Mouse (Mus musculus): ENCODE results near the gene Hs3st2. TPM values are rescaled to one million over a fixed set of nuclear protein-coding genes. Genes with fewer than 3 reads are reported as not detected.

Hs3st2 gene
- polyA plus RNA-seq, 1 experiment from 2014 or later, result 0.09 TPM

DNA sequence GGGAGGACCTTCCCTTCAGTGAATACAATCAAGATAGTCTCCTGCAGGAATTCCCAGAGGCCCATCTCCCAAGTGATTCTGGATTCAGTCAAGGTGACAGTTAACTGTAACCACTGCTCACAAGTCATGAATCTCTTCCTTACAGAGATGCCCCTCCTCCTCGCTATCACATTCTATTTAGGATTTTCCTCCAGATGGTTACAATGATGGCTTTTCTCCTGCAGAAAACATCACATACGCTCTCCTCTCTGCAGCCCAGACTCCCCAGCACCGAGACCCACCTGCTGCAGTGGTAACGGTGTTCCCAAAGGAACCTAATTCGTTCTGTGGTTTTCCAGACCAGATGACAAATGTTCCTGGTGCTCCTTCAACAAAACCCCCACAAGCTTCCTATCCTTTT is 49.5 kb downstream of the Hs3st2 start:
- Histone ChIP-seq H3K27me3 (ENCODE audit: control insufficient read depth, insufficient read depth, low read length) (no peaks in the 10 kb centered on the region), H3K27ac (ENCODE audit: low read depth, low read length) (no peak overlapping the region), H3K9ac (ENCODE audit: low read depth, low read length) (no peak overlapping the region), H3K4me1 (ENCODE audit: control insufficient read depth, insufficient read depth, low read length) (no peaks in the 10 kb centered on the region), H3K9me3 (replicated peaks; ENCODE audit: control insufficient read depth, low read length) (no peaks in the 10 kb centered on the region), H3K36me3 (ENCODE audit: control insufficient read depth, insufficient read depth, low read length) (no peaks in the 10 kb centered on the region), H3K4me2 (no peak overlapping the region), H3K4me3 (ENCODE audit: low read depth, low read length) (no peak overlapping the region)
- WGBS (ENCODE audit: insufficient replicate concordance), result 72% methylated on average over 5 of the region's 5 CpGs
- no peak for ATAC-seq (replicated peaks; ENCODE audit: insufficient number of reproducible peaks, low FRiP score, low TSS enrichment)

DNA sequence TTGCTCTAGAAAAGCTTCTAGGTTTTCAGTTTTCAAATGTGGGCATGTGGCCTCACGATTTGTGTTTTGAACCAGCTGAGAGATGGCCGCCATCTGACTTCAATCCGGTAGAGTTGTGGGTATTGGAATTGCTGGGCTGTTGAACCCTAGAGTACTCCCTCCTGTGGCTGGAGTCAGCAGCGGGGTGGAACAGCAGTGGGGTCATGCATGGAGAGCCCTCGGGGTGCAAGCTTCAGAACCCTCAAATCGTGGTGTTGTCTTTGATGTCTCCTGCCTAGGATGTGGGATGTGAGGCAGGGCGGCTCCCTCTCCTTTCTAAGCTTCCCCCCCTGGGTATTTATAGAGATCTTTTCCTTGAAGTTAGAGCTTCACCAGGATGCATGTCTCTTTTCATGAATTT is 52.7 kb downstream of the Hs3st2 start:
- H3K4me3 ChIP-seq (ENCODE audit: low read depth, low read length), result no peak overlapping the region
- no peaks in the 10 kb centered on the region for H3K9me3 ChIP-seq (replicated peaks; ENCODE audit: control insufficient read depth, low read length)
- no peak overlapping the region for H3K27ac ChIP-seq (ENCODE audit: low read depth, low read length)
- ATAC-seq (replicated peaks; ENCODE audit: insufficient number of reproducible peaks, low FRiP score, low TSS enrichment), result no peak
- no peak overlapping the region for H3K4me2 ChIP-seq
- 74% methylated on average over 7 of the region's 7 CpGs for WGBS (ENCODE audit: insufficient replicate concordance)
- no peaks in the 10 kb centered on the region for H3K4me1 ChIP-seq (ENCODE audit: control insufficient read depth, insufficient read depth, low read length)
- no peaks in the 10 kb centered on the region for H3K36me3 ChIP-seq (ENCODE audit: control insufficient read depth, insufficient read depth, low read length)
- no peaks in the 10 kb centered on the region for H3K27me3 ChIP-seq (ENCODE audit: control insufficient read depth, insufficient read depth, low read length)
- H3K9ac ChIP-seq (ENCODE audit: low read depth, low read length), result no peak overlapping the region

- Histone ChIP-seq H3K4me2 (no peak overlapping the region), H3K9me3 (replicated peaks; ENCODE audit: control insufficient read depth, low read length) (no peaks in the 10 kb centered on the region), H3K4me3 (ENCODE audit: low read depth, low read length) (no peak overlapping the region), H3K27me3 (ENCODE audit: control insufficient read depth, insufficient read depth, low read length) (no peaks in the 10 kb centered on the region), H3K9ac (ENCODE audit: low read depth, low read length) (no peak overlapping the region), H3K27ac (ENCODE audit: low read depth, low read length) (no peak overlapping the region), H3K36me3 (ENCODE audit: control insufficient read depth, insufficient read depth, low read length) (no peaks in the 10 kb centered on the region), H3K4me1 (ENCODE audit: control insufficient read depth, insufficient read depth, low read length) (no peaks in the 10 kb centered on the region)
- no peak for ATAC-seq (replicated peaks; ENCODE audit: insufficient number of reproducible peaks, low FRiP score, low TSS enrichment)
- 75% methylated on average over 4 of the region's 4 CpGs for WGBS (ENCODE audit: insufficient replicate concordance)
Measured at GRCm38 (mm10) chr7:121446281-121446680, 54.6 kb downstream of the Hs3st2 start.

DNA sequence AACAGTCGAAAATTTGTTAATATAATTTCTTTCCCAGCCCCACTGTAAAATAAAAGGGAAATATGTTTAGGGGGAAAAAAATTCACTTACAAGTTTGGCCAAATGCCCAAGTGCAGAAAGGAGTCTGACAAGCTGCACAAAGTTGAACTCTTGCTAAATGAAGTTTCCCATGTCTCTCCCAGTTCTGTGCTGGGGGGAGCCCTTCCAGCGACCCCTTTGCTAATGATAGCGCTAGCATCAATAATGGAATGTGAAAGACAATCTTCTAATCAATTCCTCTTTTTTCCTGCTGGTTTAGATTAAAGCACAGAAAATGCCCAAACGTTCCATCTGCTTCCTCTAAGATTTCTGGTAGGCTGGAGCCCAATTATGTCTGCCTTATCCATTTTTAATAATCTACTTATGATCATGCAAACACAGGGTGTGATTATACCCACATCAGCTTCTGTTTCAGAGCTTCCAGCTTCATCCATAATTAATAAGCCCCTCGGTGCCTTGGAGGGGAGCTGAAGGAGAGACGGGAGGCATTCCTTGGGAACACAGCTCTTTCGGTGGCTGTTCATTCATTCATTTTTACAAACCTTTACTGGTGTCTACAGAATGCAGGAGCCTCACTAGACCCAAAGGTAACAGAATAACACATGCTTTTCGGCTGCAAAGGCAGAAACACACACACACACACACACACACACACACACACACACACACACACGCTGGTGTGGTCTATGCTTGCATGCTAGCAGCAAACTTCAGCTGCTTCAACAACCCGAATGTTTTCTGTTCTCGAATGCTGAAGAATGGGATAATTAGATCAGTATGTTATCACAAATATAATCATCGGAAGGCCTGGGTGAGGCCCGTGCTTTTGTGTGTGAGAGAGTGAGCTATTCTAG is 59.5 kb downstream of the Hs3st2 start:
- ATAC-seq (replicated peaks; ENCODE audit: insufficient number of reproducible peaks, low FRiP score, low TSS enrichment), result no peak
- Histone ChIP-seq H3K9me3 (replicated peaks; ENCODE audit: control insufficient read depth, low read length) (no peaks in the 10 kb centered on the region), H3K9ac (ENCODE audit: low read depth, low read length) (no peak overlapping the region), H3K27ac (ENCODE audit: low read depth, low read length) (no peak overlapping the region), H3K4me1 (ENCODE audit: control insufficient read depth, insufficient read depth, low read length) (no peaks in the 10 kb centered on the region), H3K36me3 (ENCODE audit: control insufficient read depth, insufficient read depth, low read length) (no peaks in the 10 kb centered on the region), H3K4me3 (ENCODE audit: low read depth, low read length) (no peak overlapping the region), H3K4me2 (no peak overlapping the region), H3K27me3 (ENCODE audit: control insufficient read depth, insufficient read depth, low read length) (no peaks in the 10 kb centered on the region)
- 66% methylated on average over 13 of the region's 13 CpGs for WGBS (ENCODE audit: insufficient replicate concordance)

DNA sequence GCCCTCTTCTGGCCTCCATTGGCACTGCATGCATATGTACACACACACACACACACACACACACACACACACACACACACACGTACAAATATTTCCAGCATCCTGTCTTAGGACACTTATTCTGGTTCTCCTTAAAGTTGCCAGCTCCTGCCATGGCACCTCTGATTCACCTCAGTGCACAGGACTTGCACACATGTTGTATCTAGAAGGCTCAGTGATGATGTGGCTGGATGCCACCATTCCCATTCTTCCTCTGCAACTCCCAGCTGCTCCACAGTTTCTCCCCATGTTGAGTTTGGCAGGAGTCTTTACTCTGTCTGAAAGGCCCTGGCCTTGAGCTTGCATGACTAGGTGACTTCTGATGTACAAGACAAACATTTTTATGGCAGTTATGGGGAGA is 65.1 kb downstream of the Hs3st2 start:
- H3K4me3 ChIP-seq (ENCODE audit: low read depth, low read length), result no peak overlapping the region
- no peaks in the 10 kb centered on the region for H3K27me3 ChIP-seq (ENCODE audit: control insufficient read depth, insufficient read depth, low read length)
- H3K4me2 ChIP-seq, result no peak overlapping the region
- no peak overlapping the region for H3K9ac ChIP-seq (ENCODE audit: low read depth, low read length)
- no peaks in the 10 kb centered on the region for H3K36me3 ChIP-seq (ENCODE audit: control insufficient read depth, insufficient read depth, low read length)
- H3K9me3 ChIP-seq (replicated peaks; ENCODE audit: control insufficient read depth, low read length), result no peaks in the 10 kb centered on the region
- ATAC-seq (replicated peaks; ENCODE audit: insufficient number of reproducible peaks, low FRiP score, low TSS enrichment), result no peak
- no peaks in the 10 kb centered on the region for H3K4me1 ChIP-seq (ENCODE audit: control insufficient read depth, insufficient read depth, low read length)
- H3K27ac ChIP-seq (ENCODE audit: low read depth, low read length), result no peak overlapping the region
- WGBS (ENCODE audit: insufficient replicate concordance), result 78% methylated on average over 1 of the region's 1 CpGs

DNA sequence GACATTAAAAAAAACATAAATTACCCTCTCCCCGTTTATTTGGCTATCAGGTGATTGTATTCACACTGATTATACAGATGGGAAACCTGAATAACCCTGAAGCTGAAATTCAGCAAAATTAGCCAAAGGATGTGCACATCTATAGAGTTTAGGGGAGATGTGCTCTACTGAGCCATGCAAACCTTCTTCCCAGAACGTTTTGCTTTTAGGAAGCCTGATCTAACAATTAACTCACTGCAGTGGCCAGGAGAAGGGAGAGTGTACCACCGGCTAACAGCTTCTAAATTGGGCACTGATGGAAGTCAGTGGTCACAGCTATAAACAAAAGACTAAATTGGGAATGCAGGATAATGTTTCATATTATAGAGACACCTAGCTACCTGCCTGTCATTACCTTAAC is 66.4 kb downstream of the Hs3st2 start:
- H3K27ac ChIP-seq (ENCODE audit: low read depth, low read length), result no peak overlapping the region
- no peak overlapping the region for H3K4me3 ChIP-seq (ENCODE audit: low read depth, low read length)
- 43% methylated on average over 3 of the region's 3 CpGs for WGBS (ENCODE audit: insufficient replicate concordance)
- no peak for ATAC-seq (replicated peaks; ENCODE audit: insufficient number of reproducible peaks, low FRiP score, low TSS enrichment)
- no peaks in the 10 kb centered on the region for H3K9me3 ChIP-seq (replicated peaks; ENCODE audit: control insufficient read depth, low read length)
- H3K9ac ChIP-seq (ENCODE audit: low read depth, low read length), result no peak overlapping the region
- no peaks in the 10 kb centered on the region for H3K36me3 ChIP-seq (ENCODE audit: control insufficient read depth, insufficient read depth, low read length)
- H3K4me1 ChIP-seq (ENCODE audit: control insufficient read depth, insufficient read depth, low read length), result no peaks in the 10 kb centered on the region
- H3K4me2 ChIP-seq, result no peak overlapping the region
- H3K27me3 ChIP-seq (ENCODE audit: control insufficient read depth, insufficient read depth, low read length), result no peaks in the 10 kb centered on the region

DNA sequence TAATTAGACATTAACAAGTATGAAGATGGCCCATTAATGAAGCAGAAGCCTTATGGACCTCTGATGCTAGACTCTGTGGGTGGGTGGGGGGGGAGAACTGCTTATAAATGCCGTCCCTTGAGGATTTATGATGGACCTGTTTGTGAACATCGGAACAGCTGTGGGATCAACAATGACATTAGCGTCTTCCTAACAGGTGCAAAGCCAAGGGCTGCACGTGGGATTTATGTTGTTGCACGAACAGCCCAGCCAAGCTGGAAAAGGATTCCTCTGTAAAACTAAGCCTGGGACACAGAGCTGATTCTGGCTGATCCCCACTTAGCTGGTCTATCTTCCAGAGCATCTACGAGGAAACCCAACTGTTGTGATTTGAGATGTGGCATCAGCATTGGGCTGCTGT is 69.0 kb downstream of the Hs3st2 start:
- Histone ChIP-seq H3K9me3 (replicated peaks; ENCODE audit: control insufficient read depth, low read length) (no peaks in the 10 kb centered on the region), H3K27me3 (ENCODE audit: control insufficient read depth, insufficient read depth, low read length) (no peaks in the 10 kb centered on the region), H3K9ac (ENCODE audit: low read depth, low read length) (no peak overlapping the region), H3K27ac (ENCODE audit: low read depth, low read length) (no peak overlapping the region), H3K4me3 (ENCODE audit: low read depth, low read length) (no peak overlapping the region), H3K4me2 (no peak overlapping the region), H3K4me1 (ENCODE audit: control insufficient read depth, insufficient read depth, low read length) (no peaks in the 10 kb centered on the region), H3K36me3 (ENCODE audit: control insufficient read depth, insufficient read depth, low read length) (no peaks in the 10 kb centered on the region)
- 79% methylated on average over 6 of the region's 6 CpGs for WGBS (ENCODE audit: insufficient replicate concordance)
- ATAC-seq (replicated peaks; ENCODE audit: insufficient number of reproducible peaks, low FRiP score, low TSS enrichment), result no peak

DNA sequence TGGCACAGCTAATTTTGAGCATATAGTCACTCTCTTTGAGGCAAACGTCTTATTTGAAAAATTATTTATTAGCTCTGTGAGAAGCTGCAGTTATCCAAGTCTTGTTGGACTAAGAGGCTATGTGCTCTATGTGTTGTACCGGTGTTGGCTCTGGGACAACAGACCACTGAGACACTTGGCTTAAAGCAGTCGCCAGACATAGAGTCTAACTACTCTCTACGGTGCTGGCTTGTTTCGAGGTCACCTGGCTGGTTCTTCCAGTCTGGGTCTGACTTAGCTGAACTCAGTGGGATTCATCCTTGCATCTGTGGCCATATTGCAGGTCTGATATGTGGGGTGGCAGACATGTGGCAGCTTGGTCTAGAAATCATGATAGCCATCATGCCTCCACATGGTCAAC is 72.8 kb downstream of the Hs3st2 start:
- H3K36me3 ChIP-seq (ENCODE audit: control insufficient read depth, insufficient read depth, low read length), result no peaks in the 10 kb centered on the region
- H3K9me3 ChIP-seq (replicated peaks; ENCODE audit: control insufficient read depth, low read length), result no peaks in the 10 kb centered on the region
- H3K4me2 ChIP-seq, result no peak overlapping the region
- no peak overlapping the region for H3K9ac ChIP-seq (ENCODE audit: low read depth, low read length)
- H3K4me1 ChIP-seq (ENCODE audit: control insufficient read depth, insufficient read depth, low read length), result no peaks in the 10 kb centered on the region
- no peak overlapping the region for H3K27ac ChIP-seq (ENCODE audit: low read depth, low read length)
- no peak overlapping the region for H3K4me3 ChIP-seq (ENCODE audit: low read depth, low read length)
- no peaks in the 10 kb centered on the region for H3K27me3 ChIP-seq (ENCODE audit: control insufficient read depth, insufficient read depth, low read length)
- no peak for ATAC-seq (replicated peaks; ENCODE audit: insufficient number of reproducible peaks, low FRiP score, low TSS enrichment)
- WGBS (ENCODE audit: insufficient replicate concordance), result 86% methylated on average over 5 of the region's 5 CpGs

- Histone ChIP-seq H3K9me3 (replicated peaks; ENCODE audit: control insufficient read depth, low read length) (no peaks in the 10 kb centered on the region), H3K27ac (ENCODE audit: low read depth, low read length) (no peak overlapping the region), H3K4me1 (ENCODE audit: control insufficient read depth, insufficient read depth, low read length) (no peaks in the 10 kb centered on the region), H3K36me3 (ENCODE audit: control insufficient read depth, insufficient read depth, low read length) (no peaks in the 10 kb centered on the region), H3K4me2 (no peak overlapping the region), H3K9ac (ENCODE audit: low read depth, low read length) (no peak overlapping the region), H3K4me3 (ENCODE audit: low read depth, low read length) (no peak overlapping the region), H3K27me3 (ENCODE audit: control insufficient read depth, insufficient read depth, low read length) (no peaks in the 10 kb centered on the region)
- no peak for ATAC-seq (replicated peaks; ENCODE audit: insufficient number of reproducible peaks, low FRiP score, low TSS enrichment)
- WGBS (ENCODE audit: insufficient replicate concordance), result 78% methylated on average over 1 of the region's 1 CpGs
Measured at GRCm38 (mm10) chr7:121465111-121465510, 73.5 kb downstream of the Hs3st2 start.
